Mouse (Mus musculus): ENCODE data around the gene Fto. TPM values are rescaled to one million over a fixed set of nuclear protein-coding genes. Genes with fewer than 3 reads are reported as not detected.

Fto gene
- total RNA-seq, 2 experiments from 2014 or later = 143 TPM

DNA sequence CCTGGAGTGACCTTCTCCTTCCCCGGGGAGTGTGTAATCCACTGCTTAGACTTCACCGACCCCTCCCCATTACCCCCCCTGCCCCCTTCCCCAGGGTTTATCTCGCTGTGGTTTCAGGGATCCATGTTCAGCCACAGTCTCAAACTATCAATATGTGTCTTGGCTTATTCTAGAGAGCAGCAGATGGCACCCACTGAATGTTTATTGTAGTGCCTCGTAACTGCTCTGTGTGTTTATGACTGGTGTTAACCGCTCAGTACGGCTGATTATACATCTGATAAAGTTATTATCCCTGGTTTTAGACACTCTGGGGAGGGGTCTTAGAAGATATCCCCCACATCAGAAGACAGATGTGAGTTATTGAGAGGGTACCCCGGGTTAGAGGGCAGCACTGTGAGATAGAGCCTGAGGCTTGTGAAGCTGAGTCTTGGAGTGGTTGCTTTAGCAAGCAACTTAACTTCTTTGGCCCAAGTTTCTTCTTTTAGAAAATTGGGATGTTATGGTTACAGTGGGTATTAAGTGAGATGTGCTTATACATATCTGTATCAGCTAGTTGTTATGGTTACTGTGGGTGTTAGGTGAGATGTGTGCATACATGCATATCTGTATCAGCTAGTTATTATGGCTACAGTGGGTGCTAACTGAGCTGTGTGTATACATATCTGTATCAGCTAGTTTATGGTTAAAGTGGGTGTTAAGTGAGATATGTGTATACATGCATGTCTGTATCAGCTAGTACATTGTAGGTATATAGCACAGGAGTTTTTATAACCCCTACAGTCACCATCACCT is 5.8 kb downstream of the Fto start:
- no peak for DNase-seq (ENCODE audit: low spot score in 2 of 2)
- intact Hi-C loops (cut with DNase I) = loop anchor here (10.0 kb wide), 1 partner anchor 1036 kb away; the partner anchor contains the start of gene Irx5

DNA sequence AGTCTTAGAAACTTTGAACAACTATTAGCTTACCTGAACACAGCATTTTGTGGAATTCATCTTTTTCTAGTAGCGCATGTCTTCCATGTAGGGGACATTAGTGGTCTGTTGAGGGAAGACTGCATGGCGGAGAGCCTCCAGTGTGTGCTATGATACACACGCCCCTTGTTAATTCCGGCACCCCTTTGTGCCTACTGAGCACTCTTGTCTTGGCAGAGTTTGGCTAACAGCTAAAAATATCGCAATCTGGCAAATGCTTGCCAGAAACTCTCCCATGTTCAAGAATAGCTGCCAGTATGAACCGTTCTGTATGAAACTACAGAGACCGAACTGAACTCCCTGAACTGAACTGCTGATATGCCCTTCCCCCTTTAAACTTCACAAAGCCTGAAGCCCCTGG is 10.2 kb downstream of the Fto start:
- intact Hi-C loops (cut with DNase I) = no loop called here
- peak in 1 of 2 experiments; percentile 47 for DNase-seq (ENCODE audit: low spot score in 2 of 2)

DNA sequence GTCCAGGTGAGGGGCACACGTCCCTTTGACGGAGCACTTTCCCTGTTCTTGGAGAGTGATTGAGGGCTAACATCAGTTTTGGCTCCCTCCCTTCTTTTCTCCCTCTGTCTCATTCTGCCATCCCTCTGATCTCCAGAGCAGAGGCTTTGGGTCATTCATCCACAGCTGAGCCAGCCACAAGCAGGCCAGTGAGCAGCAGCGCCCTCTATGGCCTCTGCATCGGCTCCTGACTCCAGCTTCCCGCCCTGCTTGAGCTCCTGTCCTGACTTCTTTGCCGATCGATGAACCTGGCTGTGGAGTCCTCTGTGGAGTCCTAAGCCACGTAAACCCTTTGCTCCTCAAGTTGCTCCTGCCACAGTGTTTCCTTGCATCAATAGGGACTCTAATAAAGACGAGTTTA is 10.9 kb downstream of the Fto start:
- DNase-seq (ENCODE audit: low spot score in 2 of 2) = no peak
- intact Hi-C loops (cut with DNase I) = no loop called here

DNA sequence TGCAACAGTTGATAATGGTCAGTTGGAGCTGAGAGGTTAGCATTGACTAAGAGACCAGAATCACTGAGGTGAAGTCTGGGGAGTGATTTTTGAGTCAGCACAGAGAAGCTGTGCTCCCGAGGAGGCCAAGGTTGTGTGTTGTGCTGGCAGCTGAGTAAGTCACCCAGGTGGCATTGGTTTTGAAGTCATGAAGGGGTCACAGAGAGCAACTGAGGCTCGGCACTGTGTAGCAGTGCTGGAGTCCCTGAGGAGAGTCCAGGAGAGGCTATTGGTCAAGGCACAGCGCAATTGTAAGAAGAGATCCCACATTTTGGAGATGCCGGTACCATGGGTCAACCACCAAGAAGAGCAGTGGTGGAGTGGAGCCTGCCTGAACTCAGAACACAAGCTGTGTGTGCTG is 11.6 kb downstream of the Fto start:
- intact Hi-C loops (cut with DNase I) = no loop called here

DNA sequence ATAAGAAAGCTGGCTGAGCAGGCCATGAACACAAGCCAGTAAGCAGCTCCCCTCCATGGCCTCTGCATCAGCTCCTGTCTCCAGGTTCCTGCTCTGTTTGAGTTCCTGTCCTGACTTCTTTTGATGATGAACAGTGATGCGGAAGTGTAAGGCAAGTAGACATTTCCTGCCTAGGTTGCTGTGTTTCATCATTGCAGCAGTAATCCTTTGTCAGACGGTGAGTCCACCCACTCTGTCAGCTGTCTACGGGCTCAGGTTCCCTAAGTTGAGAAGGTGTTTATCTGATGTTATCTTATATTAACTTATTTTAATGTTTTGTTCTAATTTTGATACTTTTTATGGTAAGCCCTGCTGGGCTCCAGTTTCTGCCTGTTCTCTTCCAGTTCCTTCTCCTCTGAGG is 12.7 kb downstream of the Fto start:
- intact Hi-C loops (cut with DNase I) = no loop called here
- DNase-seq (ENCODE audit: low spot score in 2 of 2) = no peak

More for the DNA sequence above, 11.6 kb downstream of the Fto start:
- DNase-seq (ENCODE audit: low spot score in 2 of 2) = no peak

DNA sequence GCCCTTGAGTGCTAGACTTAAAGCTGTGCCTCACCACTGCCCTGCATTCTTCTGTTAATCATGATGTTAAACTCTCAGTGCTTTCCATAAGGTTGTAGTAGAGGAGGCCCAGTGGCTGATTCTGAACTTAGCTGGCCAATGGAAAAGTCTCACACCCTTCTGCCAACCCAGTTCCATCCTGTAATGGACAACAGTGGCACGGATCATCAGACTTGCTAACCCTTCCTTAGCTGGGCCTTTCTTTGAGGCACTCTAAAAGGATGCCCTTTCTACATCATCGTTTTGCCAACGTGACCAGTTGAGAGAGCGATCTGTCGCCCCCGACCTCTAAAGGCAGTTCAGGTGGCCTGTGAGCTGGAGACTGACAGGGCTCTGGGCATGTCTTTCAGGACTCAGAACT is 13.6 kb downstream of the Fto start:
- intact Hi-C loops (cut with DNase I) = no loop called here
- DNase-seq (ENCODE audit: low spot score in 2 of 2) = no peak

DNA sequence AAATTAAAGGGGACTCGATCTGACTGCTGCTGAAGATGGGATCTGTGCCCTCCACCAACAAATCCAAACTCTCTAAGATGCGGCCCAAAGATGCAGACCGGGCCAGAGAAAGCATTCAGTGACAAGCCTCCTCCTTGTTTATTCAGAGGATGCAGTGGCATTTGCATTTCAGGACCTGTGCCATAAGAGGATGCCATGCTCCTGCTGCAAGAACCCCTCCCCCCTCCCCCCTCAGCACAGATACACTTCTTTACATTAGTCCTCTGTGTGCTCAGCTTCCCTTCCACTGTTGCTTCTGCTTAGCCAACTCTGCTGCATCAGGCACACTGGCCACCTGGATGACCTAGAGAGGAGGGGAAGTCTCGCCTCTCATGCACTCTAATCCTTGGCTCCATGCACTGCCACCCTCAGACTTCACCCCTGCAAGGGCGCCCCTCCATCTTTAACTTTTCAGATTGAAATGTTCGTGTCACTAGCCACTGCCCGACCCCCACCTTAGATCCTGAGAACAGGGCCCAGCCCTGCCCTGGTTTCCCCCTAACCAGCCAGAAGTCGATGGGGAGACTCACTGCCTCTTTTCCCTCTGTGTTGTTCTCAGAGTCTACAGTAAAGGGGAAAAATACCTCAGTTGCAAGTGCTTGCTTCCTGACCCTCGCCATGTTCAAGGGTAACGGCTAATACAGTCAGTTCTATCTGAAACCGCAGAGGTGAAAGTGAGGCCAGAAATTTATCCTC is 14.3 kb downstream of the Fto start:
- intact Hi-C loops (cut with DNase I) = no loop called here
- DNase-seq (ENCODE audit: low spot score in 2 of 2) = no peak

DNA sequence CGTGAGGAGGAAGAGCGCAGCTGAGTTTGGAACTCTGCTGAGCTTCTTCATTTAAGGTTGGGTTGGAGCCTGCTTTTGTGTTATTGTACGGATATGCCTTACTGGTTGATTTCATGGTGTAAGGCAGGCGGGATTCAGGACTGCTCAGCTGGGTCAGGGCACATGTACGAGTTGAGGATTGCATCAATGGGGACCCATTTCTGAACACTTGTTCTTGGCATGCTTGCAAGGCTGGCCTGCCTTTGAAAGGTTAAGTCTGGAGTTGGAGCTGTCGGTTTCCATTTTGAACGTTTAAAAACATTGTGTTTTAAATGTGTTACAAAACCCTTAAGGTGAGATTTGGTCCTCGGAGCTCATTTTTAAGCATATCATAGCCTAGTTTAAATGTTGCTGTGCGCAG is 15.7 kb downstream of the Fto start:
- intact Hi-C loops (cut with DNase I) = no loop called here
- DNase-seq (ENCODE audit: low spot score in 2 of 2) = no peak

DNA sequence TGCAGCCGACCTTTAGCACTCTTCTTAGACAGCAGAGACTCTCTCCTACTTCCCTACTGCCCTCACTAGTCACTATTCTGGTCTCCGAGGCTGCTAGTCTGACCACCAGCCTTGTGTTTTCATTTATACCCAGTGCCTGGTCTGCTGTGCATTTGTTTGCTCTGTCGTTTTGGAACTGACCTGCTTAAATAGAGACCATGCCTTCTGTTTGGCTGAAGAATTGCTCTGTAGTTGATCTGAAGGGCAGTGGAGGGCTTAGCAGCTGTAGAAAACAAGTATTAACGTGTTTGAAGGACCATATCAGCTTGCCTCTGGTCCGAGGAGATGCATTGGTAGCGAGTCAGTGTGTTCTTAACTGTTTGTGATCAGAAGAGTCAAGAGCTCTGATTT is 16.1 kb downstream of the Fto start:
- intact Hi-C loops (cut with DNase I) = no loop called here
- no peak for DNase-seq (ENCODE audit: low spot score in 2 of 2)

DNA sequence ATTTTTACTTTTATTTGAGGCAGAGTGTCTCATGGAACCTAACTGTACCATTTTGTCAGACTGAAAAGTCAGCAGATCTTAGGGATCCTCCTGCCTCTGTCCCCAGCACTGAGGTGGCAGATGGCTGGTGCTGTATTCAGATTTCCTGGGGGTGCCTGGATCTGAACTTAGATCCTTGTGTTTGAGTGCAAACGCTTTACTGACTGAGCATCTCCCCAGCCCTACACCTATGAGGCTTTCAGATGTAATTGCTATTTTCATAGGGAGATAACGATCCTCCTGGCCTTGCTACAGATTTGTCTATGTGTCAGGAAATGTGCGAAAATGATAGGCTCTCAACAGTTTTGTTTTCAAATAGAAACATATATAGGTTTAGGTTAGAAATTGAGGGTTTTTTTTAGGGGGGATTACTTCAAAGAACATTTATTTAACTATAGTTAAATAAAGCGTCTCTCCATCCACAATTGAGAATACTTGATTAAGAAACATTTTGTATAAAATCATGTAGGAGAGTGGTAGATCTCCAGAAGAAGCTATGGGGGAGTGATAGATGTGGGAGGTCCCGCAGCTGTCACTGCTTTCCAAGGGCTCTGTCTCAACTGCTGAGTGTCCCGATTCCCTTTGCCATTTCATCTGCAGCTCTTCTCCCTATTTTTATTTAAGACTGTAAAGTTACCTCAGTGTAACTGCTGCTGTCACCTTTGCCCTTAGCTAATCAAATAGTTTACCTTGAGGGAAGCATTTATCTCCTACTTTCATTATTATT is 25.2 kb downstream of the Fto start:
- intact Hi-C loops (cut with DNase I) = no loop called here
- peak; percentile 42 to 79 for DNase-seq (ENCODE audit: low spot score in 2 of 2)

DNA sequence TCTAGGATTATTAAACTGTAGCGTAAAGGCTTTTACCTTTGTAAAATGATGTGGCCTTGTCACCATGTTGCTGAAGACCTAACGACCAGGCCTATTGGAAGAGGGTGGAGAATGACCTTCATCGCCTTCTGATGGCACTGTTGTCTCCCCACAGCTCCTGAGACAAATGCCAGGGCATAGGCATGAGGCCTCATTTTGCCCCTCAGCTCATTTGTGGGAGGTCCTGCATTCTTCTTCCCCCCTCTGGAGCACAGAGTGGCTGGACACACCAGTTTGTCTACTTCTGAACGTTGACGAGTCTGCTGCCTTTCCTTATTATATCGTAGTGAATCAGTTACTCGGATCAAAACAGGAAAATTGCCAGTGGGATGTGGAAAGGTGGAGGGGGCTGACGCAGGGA is 26.3 kb downstream of the Fto start:
- no peak for DNase-seq (ENCODE audit: low spot score in 2 of 2)
- intact Hi-C loops (cut with DNase I) = no loop called here

DNA sequence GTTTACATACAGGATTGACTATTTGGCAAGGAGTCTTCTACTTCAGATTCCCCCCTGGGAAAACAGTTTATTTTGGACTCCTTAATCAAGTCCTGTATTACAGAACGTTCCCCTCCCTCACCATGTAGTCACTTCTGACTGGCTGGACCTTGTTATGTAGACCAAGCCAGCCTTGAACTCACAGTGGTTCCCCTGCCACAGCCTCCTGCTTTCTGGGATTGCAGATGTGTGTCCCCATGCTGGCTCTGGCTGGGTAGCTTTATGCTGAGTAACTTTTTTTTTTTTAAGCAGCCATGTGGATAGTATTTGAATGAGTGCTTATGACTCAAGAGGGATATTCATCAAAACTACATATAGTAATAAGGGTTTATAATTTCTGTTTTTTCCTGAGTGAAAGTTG is 27.4 kb downstream of the Fto start:
- DNase-seq (ENCODE audit: low spot score in 2 of 2) = no peak
- intact Hi-C loops (cut with DNase I) = no loop called here

DNA sequence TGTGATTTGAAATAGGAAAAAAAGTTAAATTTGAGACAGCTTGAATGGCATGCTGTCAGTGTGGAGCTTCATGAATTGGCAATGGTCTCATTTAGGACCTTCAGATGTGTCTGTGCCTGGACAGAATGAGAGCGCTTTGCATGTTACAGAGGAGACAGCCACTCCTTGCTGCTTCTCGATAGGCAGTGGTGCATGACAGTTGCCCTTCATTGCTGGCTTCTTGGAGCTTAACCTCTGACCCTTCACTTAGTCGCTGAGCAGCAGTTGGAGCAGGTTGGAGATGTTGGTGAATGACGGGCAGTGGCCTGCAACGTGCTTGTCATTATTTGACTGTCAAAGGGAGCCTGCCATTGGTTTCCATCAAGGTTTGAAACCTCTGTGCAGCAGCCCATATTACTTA is 28.9 kb downstream of the Fto start:
- intact Hi-C loops (cut with DNase I) = no loop called here
- DNase-seq (ENCODE audit: low spot score in 2 of 2) = no peak

DNA sequence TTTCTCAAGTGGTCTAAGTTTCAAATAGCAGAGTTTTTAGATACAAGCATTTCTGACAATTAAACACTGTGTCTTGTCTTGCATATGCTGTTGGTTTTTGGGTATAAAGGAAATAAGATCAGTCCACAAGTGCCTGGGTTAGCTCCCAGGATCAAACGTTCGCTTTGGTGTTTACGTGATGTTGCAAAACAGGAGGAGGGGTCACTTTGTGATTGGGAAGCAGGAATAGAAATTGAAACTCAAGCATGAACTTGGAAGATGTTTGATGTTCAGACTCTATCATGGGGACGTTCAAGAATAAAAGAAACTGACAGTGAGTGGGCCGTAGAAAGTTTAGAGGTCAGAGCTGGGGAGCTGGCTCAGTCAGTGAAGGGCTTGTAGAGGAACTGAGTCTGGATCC is 29.5 kb downstream of the Fto start:
- intact Hi-C loops (cut with DNase I) = no loop called here
- no peak for DNase-seq (ENCODE audit: low spot score in 2 of 2)

DNA sequence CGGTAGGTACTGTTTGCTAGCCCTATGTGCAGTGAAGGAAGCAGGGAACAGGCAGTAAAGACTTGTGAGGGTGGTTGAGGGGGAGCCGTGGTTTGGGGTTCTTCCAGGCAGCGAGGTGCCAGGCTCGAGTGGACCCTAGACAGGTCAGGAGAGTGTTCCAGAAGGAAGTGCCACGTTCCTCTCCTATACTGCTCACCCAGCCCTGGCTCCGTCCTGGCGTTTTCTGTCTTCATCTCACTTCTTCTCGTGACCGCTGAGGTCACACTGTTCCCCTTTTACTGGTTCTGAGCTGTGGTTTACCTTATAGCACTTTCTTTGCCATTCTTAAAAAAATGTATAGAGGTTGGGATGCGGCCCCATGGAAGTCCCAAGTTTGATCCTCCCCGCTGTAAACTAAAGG is 31.3 kb downstream of the Fto start:
- intact Hi-C loops (cut with DNase I) = no loop called here
- no peak for DNase-seq (ENCODE audit: low spot score in 2 of 2)

DNA sequence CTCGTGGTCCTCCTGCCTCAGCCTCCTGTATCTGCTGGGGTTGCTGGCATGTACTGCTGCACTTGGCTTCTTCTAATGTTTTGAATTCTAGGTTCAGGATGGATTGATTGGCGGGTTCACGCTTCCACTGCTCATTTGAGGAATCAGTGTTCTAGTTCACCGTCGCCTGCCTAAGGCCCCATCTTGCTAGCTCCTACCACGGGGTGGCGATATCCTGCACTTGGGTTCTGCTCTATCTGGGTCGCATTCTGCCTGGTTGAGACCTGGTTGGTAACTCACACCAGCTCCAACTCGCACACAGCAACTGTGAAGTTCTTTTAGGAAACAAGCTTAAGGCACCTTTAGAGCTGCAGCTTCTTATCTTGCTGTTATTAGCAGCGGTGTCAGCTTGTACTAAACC is 33.8 kb downstream of the Fto start:
- intact Hi-C loops (cut with DNase I) = no loop called here
- DNase-seq (ENCODE audit: low spot score in 2 of 2) = no peak

DNA sequence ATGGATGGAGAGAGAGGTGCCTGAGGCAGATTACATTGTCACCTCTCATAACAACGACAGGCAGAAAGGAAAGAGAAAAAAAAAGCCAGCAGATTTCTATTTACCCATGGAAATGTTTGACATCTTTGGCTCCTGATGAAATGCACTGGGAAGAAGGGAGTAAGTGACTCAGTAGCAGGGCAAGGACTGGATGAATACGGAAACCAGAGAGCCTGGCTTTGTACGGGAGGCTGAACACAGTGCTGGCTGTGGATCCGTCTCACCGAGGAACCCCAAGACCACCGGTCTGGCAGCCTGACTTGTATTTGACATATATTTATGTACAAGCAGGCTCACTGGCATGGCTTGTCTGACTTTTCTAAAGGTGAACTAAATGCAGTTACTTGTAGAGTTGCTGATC is 34.3 kb downstream of the Fto start:
- DNase-seq (ENCODE audit: low spot score in 2 of 2) = no peak
- intact Hi-C loops (cut with DNase I) = no loop called here

DNA sequence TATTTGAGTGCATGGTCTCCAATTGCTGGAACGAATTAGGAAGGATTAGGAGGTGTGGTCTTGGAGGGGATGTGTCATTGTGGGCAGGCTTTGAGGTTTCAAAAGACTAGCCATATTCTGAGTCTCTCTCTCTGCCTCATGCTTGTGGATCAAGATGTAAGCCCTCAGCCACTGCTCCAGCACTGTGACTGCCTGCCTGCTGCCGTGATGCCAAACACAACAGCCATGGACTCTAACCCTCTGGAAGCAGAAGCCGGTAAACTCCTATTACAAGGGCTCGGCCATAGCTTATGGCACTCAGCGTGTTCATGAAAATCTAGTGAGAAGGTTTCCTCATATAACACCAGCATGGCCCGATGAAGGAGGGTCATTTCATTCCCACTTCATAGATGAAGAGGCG is 36.5 kb downstream of the Fto start:
- intact Hi-C loops (cut with DNase I) = no loop called here
- no peak for DNase-seq (ENCODE audit: low spot score in 2 of 2)

DNA sequence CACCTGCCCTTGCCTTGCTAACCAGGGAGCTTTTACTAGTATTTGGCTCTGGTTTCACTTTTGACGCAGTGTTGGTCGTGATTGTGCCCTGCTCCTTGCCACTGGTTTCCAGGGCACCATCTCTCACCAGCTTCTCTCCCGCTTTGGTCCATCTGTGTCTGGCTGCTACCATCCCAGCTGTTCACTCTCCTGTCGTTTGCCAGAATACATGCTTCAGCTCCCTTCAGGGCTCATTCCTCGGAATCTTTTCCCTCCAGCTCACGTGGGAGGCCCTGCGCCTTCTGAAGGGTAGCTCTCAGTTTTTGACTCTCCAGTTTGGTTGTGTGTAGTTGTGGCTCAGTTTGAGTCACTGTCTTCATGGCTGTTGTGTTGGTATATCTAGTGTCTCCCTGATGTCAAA is 37.3 kb downstream of the Fto start:
- peak; percentile 37 to 78 for DNase-seq (ENCODE audit: low spot score in 2 of 2)
- intact Hi-C loops (cut with DNase I) = no loop called here

DNA sequence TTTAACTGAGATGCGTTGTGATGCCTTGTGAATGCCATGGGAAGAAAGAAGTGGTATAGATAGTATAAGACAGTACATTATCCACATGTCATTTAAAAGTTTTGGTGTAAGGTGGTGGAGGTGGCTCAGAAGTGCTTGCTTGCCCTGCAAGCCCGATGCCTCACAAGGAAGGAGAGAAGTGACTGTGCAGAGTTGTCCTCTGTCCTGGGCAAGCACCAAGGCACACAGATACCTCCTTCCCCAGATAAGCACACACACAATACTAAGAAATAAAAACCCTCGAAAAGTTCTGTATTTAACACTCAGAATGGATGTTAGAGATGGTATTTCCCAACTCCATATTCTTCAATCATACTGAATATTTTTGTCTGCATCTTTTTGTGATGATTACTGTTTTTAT is 39.3 kb downstream of the Fto start:
- DNase-seq (ENCODE audit: low spot score in 2 of 2) = no peak
- intact Hi-C loops (cut with DNase I) = no loop called here

DNA sequence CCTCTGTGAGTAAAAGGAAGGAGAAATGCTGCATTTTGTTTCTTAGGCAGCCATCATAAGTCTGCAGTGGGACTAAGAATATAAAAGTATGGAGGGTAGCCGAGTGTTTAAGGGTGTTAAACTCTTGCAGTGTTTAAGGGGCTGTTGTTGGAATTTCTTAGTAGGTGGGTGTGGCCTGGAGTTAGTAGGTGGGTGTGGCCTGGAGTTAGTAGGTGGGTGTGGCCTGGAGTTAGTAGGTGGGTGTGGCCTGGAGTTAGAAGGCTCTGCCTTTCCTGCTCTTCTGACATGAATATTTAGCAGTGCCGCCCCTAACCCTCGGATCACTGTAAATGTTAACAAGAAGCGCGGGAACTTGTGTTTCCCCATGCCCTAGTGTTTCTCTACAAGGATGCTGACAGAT is 39.7 kb downstream of the Fto start:
- intact Hi-C loops (cut with DNase I) = no loop called here
- no peak for DNase-seq (ENCODE audit: low spot score in 2 of 2)

All from left cerebral cortex, postnatal 25 days (tissue).